Mouse (Mus musculus) intestine, embryonic 16.5 days (tissue): ENCODE results near the gene Sirt4. TPM values are rescaled to one million over a fixed set of nuclear protein-coding genes. Genes with fewer than 3 reads are reported as not detected.
A peak's percentile ranks its signal among the peaks of the same experiment; 100 is the strongest.

Experiments used
- ATAC-seq: fragments of 200-750 bp; cut with Nextera tagmentation; 2 replicates; pipeline ENCODE4 v1.8.0; 2017; ENCODE audit warnings: moderate TSS enrichment, moderate library complexity
- H3K27ac ChIP-seq: fragments of 300-500 bp; sonication (generic); 2 replicates; pipeline ENCODE4 v1.5.1; 2014; ENCODE audit warnings: mild to moderate bottlenecking, low read length
- H3K27me3 ChIP-seq: fragments of 300-500 bp; sonication (generic); replicated peaks from 2 replicates; pipeline ENCODE4 v1.6.1; 2014; ENCODE audit warnings: low read length, control low read depth, mixed read lengths; ENCODE audit not compliant: control insufficient read depth, insufficient read depth
- H3K36me3 ChIP-seq: fragments of 300-500 bp; sonication (generic); 2 replicates; pipeline ENCODE4 v1.6.1; 2014; ENCODE audit warnings: low read length, control low read depth; ENCODE audit not compliant: control insufficient read depth, insufficient read depth
- H3K4me1 ChIP-seq: fragments of 300-500 bp; sonication (generic); 2 replicates; pipeline ENCODE4 v1.6.1; 2014; ENCODE audit warnings: low read length, control low read depth, mixed read lengths; ENCODE audit not compliant: control insufficient read depth, insufficient read depth
- H3K4me2 ChIP-seq: fragments of 300-500 bp; sonication (generic); 2 replicates; pipeline ENCODE4 v1.6.1; 2014; ENCODE audit warnings: low read depth, low read length, control low read depth
- H3K4me3 ChIP-seq: fragments of 300-500 bp; sonication (generic); 2 replicates; pipeline ENCODE4 v1.5.1; 2014; ENCODE audit warnings: mild to moderate bottlenecking, low read length
- H3K9ac ChIP-seq: fragments of 300-500 bp; sonication (generic); 2 replicates; pipeline ENCODE4 v1.6.1; 2014; ENCODE audit warnings: low read depth, low read length
- H3K9me3 ChIP-seq: fragments of 300-500 bp; sonication (generic); 2 replicates; pipeline ENCODE4 v1.6.1; 2016; ENCODE audit warnings: low read length, control low read depth; ENCODE audit not compliant: control insufficient read depth
- WGBS: fragments of 180-500 bp; shearing (Covaris S2); extraction: QIAGEN DNeasy Blood & Tissue Kit; methylation state at CpG from one replicate; pipeline ENCODE4 v1.1.7; 2014; 5-methylcytosine and 5-hydroxymethylcytosine counted together
- polyA plus RNA-seq: library from polyadenylated mRNA; unstranded; fragments of >200 nt; fragmentation: Nextera tagmentation; extraction: Ambion mirVana; gene quantifications from 2 replicates; pipeline ENCODE4 v1.2.1, GENCODE M21; 2015

Gene Sirt4
- polyA plus RNA-seq, 1 experiment from 2014 or later = 23.1 TPM

DNA sequence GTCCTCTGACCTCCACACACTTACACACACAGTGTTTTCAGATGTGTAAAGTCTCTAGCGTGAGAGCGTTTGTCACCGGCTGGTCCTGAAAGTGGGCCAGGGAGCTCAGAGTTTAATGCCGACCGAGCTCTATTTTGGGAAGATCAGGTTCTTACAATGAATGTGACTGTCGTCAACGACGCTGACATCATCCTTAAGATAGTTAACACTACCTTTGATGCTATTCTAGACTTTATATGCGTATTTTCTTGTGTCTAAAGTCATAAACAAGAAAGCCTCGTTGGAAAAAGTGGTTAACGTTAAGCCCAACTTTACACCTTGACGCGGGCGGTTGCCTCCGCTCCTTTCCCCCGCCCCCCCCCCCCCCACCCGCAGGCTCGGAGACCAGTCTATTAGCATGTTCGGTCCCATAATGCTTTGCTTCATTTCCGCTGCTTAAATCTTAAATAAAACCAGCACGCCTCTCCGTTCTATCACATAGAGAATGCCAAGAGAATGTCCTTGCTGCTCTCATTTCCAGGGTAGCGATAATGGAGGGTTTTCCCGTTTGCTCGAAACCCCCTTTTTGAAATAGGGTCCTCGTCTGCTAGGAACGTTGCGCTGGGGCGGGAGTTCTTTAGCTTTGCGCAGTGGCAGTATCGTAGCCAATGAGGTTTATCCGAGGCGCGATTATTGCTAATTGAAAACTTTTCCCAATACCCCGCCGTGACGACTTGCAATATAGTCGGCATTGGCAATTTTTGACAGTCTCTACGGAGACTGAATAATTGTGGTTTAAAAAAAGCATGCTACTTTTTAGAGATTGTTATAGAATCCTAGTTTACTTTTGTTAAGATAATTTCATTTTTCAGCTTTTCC, 4.5 kb upstream of the Sirt4 start:
- peak; percentile 70 for ATAC-seq
- Histone ChIP-seq H3K9ac (peak overlapping the region; percentile 82), H3K4me3 (peak overlapping the region; percentile 46), H3K9me3 (no peaks in the 10 kb centered on the region), H3K27ac (peak overlapping the region; percentile 100), H3K4me2 (peak overlapping the region; percentile 75), H3K36me3 (no peaks in the 10 kb centered on the region), H3K27me3 (no peaks in the 10 kb centered on the region), H3K4me1 (peaks cover 21% of the 10 kb centered on the region)
- under 1% methylated on average over 39 of the region's 39 CpGs for WGBS

DNA sequence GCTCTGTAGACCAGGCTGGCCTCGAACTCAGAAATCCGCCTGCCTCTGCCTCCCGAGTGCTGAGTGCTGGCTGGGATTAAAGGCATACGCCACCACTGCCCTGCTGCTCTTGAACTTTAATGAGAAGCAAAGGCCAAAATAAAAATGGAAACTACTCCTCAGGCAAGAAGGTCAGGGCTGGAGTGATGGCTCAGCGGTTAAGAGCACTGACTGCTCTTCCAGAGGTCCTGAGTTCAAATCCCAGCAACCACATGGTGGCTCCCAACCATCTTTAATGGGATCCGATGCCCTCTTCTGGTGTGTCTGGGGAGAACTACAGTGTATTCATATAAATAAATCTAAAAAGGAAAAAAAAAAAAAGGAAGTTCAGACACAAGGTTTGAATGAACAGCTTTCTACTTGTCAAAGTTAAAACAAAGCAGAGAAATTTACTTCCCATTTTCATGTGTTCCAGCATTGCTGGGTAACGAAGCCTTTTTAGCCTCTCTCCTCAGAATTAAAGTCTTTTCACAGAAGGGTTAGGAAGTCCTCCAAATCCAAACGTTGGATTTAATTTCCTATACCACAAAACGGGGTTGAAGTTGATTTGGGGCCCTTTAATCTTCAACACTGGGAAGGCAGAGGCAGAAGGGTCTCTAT, 3.5 kb upstream of the Sirt4 start:
- Histone ChIP-seq H3K27ac (no peak overlapping the region), H3K4me2 (no peak overlapping the region), H3K9me3 (no peaks in the 10 kb centered on the region), H3K27me3 (no peaks in the 10 kb centered on the region), H3K4me1 (peaks cover 18% of the 10 kb centered on the region), H3K36me3 (no peaks in the 10 kb centered on the region), H3K4me3 (no peak overlapping the region), H3K9ac (no peak overlapping the region)
- 76% methylated on average over 9 of the region's 9 CpGs for WGBS
- ATAC-seq = no peak

DNA sequence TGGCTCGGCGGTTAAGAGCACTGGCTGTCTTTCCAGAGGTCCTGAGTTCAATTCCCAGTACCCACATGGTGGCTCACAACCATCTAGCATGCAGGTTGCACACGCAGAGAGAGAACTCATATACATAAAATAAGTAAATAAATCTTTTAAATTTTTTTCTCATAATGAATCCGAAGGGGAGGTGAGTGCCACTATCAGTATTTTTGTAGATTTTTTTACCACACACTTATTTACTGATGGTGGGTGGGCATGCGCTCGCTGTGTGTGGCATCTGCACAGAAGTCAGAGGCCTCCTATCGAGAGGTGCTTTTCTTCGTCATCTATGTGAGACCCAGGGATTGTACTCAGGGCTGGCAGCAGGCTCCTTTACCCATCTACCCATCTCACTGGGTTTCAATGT, 2.8 kb upstream of the Sirt4 start:
- Histone ChIP-seq H3K27ac (no peak overlapping the region), H3K4me2 (no peak overlapping the region), H3K27me3 (no peaks in the 10 kb centered on the region), H3K9me3 (no peaks in the 10 kb centered on the region), H3K36me3 (no peaks in the 10 kb centered on the region), H3K4me3 (no peak overlapping the region), H3K4me1 (peaks cover 19% of the 10 kb centered on the region), H3K9ac (no peak overlapping the region)
- no peak for ATAC-seq
- WGBS = 82% methylated on average over 8 of the region's 8 CpGs

DNA sequence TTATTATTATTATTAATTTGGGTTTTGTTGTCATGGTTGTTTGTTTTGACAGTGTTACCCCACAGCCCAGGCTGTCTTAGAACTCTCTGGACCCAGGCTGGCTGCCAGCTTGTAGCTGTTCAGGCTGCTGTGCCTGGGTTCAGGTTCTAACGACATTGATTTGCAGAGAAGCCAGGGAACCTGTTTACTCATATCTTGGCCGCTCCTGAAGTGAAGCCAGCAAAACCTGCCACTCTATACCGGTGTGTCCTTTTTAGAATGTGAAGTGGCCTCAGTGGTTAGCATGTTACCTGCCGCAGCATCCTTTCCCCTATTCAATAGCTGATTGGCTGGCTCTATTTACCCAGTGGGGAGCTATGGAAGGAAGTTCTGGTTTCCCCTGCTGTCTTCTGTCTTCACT, 2.2 kb upstream of the Sirt4 start:
- no peaks in the 10 kb centered on the region for H3K27me3 ChIP-seq
- 53% methylated on average over 4 of the region's 4 CpGs for WGBS
- no peak overlapping the region for H3K4me3 ChIP-seq
- no peaks in the 10 kb centered on the region for H3K9me3 ChIP-seq
- no peak overlapping the region for H3K27ac ChIP-seq
- H3K9ac ChIP-seq = no peak overlapping the region
- no peak overlapping the region for H3K4me2 ChIP-seq
- peaks cover 13% of the 10 kb centered on the region for H3K4me1 ChIP-seq
- no peaks in the 10 kb centered on the region for H3K36me3 ChIP-seq
- no peak for ATAC-seq

DNA sequence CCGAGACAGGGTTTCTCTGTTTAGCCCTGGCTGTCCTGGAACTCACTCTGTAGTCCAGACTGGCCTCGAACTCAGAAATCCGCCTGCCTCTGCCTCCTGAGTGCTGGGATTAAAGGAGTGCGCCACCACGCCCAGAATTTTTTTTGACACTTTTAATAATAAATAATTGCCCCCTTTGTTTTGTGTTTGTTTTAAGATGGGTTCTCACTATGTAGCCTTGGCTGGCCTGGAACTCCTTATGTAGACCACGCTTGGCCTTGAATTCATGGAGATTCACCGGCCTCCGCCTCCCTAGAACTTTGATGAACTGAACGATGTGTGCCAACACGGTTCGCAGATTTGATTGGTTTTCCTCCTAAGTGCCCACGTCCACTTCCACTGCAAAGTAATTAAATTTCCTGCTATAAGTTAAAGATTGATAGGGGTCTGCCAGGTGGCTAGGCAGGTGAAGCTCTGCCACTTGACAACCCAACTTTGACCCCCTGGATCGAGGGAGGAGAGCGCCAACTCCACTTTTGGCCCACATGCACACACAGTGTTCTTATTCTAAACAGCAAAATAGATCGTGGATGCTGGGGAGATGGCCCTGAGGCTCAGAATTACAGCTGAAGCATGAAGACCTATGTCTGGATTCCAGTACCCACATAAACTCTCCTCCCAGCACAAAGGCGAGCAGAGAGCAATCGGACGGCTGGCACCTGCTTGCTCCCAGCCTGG, 1.1 kb upstream of the Sirt4 start:
- H3K4me3 ChIP-seq = no peak overlapping the region
- no peak overlapping the region for H3K4me2 ChIP-seq
- H3K4me1 ChIP-seq = peaks cover 4% of the 10 kb centered on the region
- H3K36me3 ChIP-seq = no peaks in the 10 kb centered on the region
- ATAC-seq = no peak
- no peaks in the 10 kb centered on the region for H3K9me3 ChIP-seq
- H3K9ac ChIP-seq = no peak overlapping the region
- H3K27ac ChIP-seq = no peak overlapping the region
- whole genome bisulfite sequencing = 78% methylated on average over 18 of the region's 18 CpGs
- H3K27me3 ChIP-seq = no peaks in the 10 kb centered on the region

DNA sequence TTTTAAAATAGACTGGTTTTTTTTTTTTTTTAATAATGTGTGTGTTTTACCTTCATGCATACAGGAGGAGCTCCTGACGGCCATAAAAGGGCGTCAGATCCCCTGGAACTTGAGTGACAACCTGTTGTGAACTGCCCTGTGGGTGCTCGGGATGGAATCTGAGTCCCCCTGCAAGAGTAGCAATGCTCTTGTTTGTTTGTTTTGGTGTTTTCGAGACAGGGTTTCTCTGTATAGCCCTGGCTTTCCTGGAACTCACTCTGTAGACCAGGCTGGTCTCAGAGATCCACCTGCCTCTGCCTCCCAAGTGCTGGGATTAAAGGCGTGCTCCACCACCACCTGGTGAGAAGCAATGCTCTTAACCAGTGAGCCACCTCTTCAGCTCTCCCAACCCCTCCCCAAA, 471 bp upstream of the Sirt4 start:
- no peak for ATAC-seq
- Histone ChIP-seq H3K9ac (peak overlapping the region; percentile 76; the same call in 1 of the 2 replicates), H3K27me3 (no peaks in the 10 kb centered on the region)

DNA sequence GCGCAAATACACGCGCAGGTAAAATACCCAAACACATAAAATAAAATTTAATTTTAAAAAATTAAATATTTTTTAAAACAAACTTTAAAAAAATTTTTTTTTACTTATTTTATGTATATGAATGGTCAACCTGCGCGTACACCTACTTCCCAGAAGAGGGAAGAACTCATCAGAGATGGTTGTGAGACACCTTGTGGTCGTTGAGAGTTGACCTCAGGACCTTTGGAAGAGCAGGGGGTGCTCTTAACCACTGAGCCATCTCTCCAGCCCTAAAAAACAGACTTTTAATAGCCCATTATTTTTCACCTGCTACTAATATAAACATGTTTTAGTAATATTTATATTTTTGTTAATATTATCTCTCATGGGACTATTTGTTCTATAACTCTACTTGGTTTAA, 1.1 kb downstream of the Sirt4 start:
- H3K9me3 ChIP-seq = no peaks in the 10 kb centered on the region
- no peak overlapping the region for H3K4me3 ChIP-seq
- H3K36me3 ChIP-seq = no peaks in the 10 kb centered on the region
- H3K9ac ChIP-seq = no peak overlapping the region
- ATAC-seq = no peak
- no peak overlapping the region for H3K4me2 ChIP-seq
- H3K27me3 ChIP-seq = no peaks in the 10 kb centered on the region
- H3K27ac ChIP-seq = no peak overlapping the region
- whole genome bisulfite sequencing = 51% methylated on average over 6 of the region's 6 CpGs
- H3K4me1 ChIP-seq = peaks cover 4% of the 10 kb centered on the region

More for the DNA sequence above, 471 bp upstream of the Sirt4 start:
- 61% methylated on average over 5 of the region's 5 CpGs for WGBS
- Histone ChIP-seq H3K4me3 (peak overlapping the region; percentile 59; the same call in 1 of the 2 replicates), H3K4me1 (peaks cover 4% of the 10 kb centered on the region), H3K27ac (no peak overlapping the region; the same call in 1 of the 2 replicates), H3K36me3 (no peaks in the 10 kb centered on the region), H3K9me3 (no peaks in the 10 kb centered on the region), H3K4me2 (peak overlapping the region; percentile 61)

GRCm38 (mm10) chr5:115482390-115483265, 1.9 kb downstream of the Sirt4 start:
- peaks cover 4% of the 10 kb centered on the region for H3K4me1 ChIP-seq
- no peak overlapping the region for H3K4me2 ChIP-seq
- no peaks in the 10 kb centered on the region for H3K27me3 ChIP-seq
- WGBS = 53% methylated on average over 38 of the region's 38 CpGs
- H3K9me3 ChIP-seq = no peaks in the 10 kb centered on the region
- H3K27ac ChIP-seq = no peak overlapping the region
- H3K36me3 ChIP-seq = no peaks in the 10 kb centered on the region
- H3K9ac ChIP-seq = peak overlapping the region; percentile 23; the same call in 1 of the 2 replicates
- no peak overlapping the region for H3K4me3 ChIP-seq
- ATAC-seq = no peak
